Mouse (Mus musculus): Measurements from ENCODE around the gene Hsdl1.

DNA sequence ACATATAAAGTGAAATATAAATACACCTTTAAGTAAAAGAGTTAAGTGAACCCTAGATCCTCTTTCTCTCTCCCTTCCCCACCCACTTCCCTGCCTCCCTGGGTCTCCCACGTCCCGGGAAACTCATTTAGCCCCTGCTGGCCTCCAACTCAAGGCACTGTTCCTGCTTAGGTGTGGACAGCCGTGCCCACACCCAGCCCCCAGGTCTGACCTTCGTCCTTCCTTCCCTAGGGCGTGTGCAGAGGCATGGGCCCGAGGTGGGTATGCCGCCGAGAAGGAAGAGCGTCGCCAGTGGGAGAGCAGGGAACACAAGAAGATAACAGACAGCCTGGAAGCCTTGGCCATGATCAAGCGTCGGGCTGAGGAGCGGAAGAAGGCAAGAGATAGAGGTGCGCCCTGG is 15.4 kb upstream of the Hsdl1 start:
- TF ChIP-seq CTCF (conservative IDR thresholded peaks at IDR 0.05; ENCODE audit: low read length) (no peak), POU5F1 (IDR thresholded peaks at IDR 0.05; ENCODE audit: borderline replicate concordance, low read length) (no peak), NANOG (IDR thresholded peaks at IDR 0.05; ENCODE audit: borderline replicate concordance, low read length) (no peak)

All from E14TG2a.4 (cell line).